ENCODE assay signal across 15 mouse cellular contexts in genomic region chr10:107860235-107860917, GRCm38 (mm10). TPM values are rescaled to one million over a fixed set of nuclear protein-coding genes. Genes with fewer than 3 reads are reported as not detected.
DNase-seq lines count a peak whose midpoint lies in the region; ATAC-seq and TF ChIP-seq lines count a peak whose summit lies in the region.
"Had no signal": no experiment of that assay in that cellular context is flagged by ENCODE, and none has a peak within 500 bp of the region (broad histone marks: within the 10 kb centered on the region; RNA-seq: fewer than 3 reads in every experiment).

No protein-coding gene starts in this region.

- ATAC-seq in hindbrain, embryonic 16.5 days: peak; percentile 72

- 57% methylated on average over 8 of the region's 8 CpGs for WGBS in hindbrain, embryonic 16.5 days

- no peaks in the 10 kb centered on the region for H3K4me1 ChIP-seq in hindbrain, embryonic 16.5 days (ENCODE audit: control insufficient read depth, insufficient read depth, low read depth, low read length)
- H3K4me1 ChIP-seq: embryonic facial prominence, embryonic 13.5 days had no signal

- H3K9me3 ChIP-seq in hindbrain, embryonic 16.5 days (ENCODE audit: control insufficient read depth, low read length): no peaks in the 10 kb centered on the region
- H3K9me3 ChIP-seq: embryonic facial prominence, embryonic 13.5 days; G1E had no signal

- no peak overlapping the region for H3K27ac ChIP-seq in hindbrain, embryonic 16.5 days (ENCODE audit: low read depth, low read length)
- H3K27ac ChIP-seq: embryonic facial prominence, embryonic 13.5 days; layer of hippocampus, adult 2 months had no signal

- H3K4me3 ChIP-seq in hindbrain, embryonic 16.5 days (ENCODE audit: low read length): no peak overlapping the region
- H3K4me3 ChIP-seq: embryonic facial prominence, embryonic 13.5 days; layer of hippocampus, adult 2 months had no signal

- no peak overlapping the region for H3K9ac ChIP-seq in hindbrain, embryonic 16.5 days (ENCODE audit: low read depth, low read length)
- H3K9ac ChIP-seq: embryonic facial prominence, embryonic 13.5 days had no signal

- no peak overlapping the region for H3K4me2 ChIP-seq in hindbrain, embryonic 16.5 days (ENCODE audit: low read length)
- H3K4me2 ChIP-seq: embryonic facial prominence, embryonic 13.5 days had no signal

- H3K27me3 ChIP-seq in hindbrain, embryonic 16.5 days (replicated peaks; ENCODE audit: control insufficient read depth, insufficient read depth, low read length): no peaks in the 10 kb centered on the region
- H3K27me3 ChIP-seq: embryonic facial prominence, embryonic 13.5 days had no signal

- TF ChIP-seq POLR2A in brain, embryonic 14.5 days (IDR thresholded peaks at IDR 0.05; ENCODE audit: borderline replicate concordance, extremely low read depth, insufficient read depth, insufficient read length, poor library complexity, severe bottlenecking): no peak

- no peak for TF ChIP-seq CTCF in brain, embryonic 14.5 days (IDR thresholded peaks at IDR 0.05; ENCODE audit: borderline replicate concordance, extremely low read depth, insufficient read depth, insufficient read length)

- no peaks in the 10 kb centered on the region for H3K36me3 ChIP-seq in hindbrain, embryonic 16.5 days (ENCODE audit: control insufficient read depth, insufficient read depth, low read length)
- H3K36me3 ChIP-seq: embryonic facial prominence, embryonic 13.5 days; G1E had no signal

- peak; percentile 7 for DNase-seq in gastrocnemius, postnatal 10 days
- DNase-seq in gastrocnemius, adult 18-20 months (ENCODE audit: low spot score): no peak
- DNase-seq in layer of hippocampus, adult 9-11 months: peak; percentile 5
- DNase-seq in layer of hippocampus, adult 8-10 months (ENCODE audit: low spot score in 2 of 2): no peak
- peak; percentile 84 for DNase-seq in brain, embryonic 14.5 days (ENCODE audit: low read depth)
- no peak for DNase-seq in ovary, postnatal 36 days (ENCODE audit: low spot score)
- no peak for DNase-seq in thymus, postnatal 0 days (ENCODE audit: low spot score)
- DNase-seq: adrenal gland, postnatal 14 days; kidney, adult 9 months; lung, postnatal 4 days; thymus, postnatal 14 days had no signal

RNA-seq across cellular contexts. Expression of gene Otogl, which starts 51.6 kb away (rescaled TPM):
- total RNA-seq in gastrocnemius, postnatal 10 days (2021): under 1 TPM in 1 of 2 experiments, not detected in 1; 0.05 TPM
- total RNA-seq in gastrocnemius, adult 18-20 months (2021): under 1 TPM; 0.02 TPM
- under 1 TPM; 0.25 to 0.41 (median 0.39) TPM for total RNA-seq in layer of hippocampus, adult 8-10 months (2022)
- 0.03 and 0.07 TPM in 2 replicates for polyA plus RNA-seq in brain, embryonic 14.5 days (2012; rRNA removed)
- polyA plus RNA-seq in hindbrain, embryonic 16.5 days (2015; fragmentation: Nextera tagmentation; extraction: Ambion mirVana): 0.04 and 0.06 TPM in 2 replicates
- polyA plus RNA-seq in thymus, postnatal 0 days (2015; fragmentation: Nextera tagmentation; extraction: Ambion mirVana): 0.04 TPM in 1 of 2 replicates, not detected in the other
- polyA plus RNA-seq: G1E had no signal

Comparison
In these comparisons a context has a peak if more than half of its experiments do, and no peak if none do; other contexts are left out.
1. DNase-seq: peak in gastrocnemius, postnatal 10 days (single experiment), layer of hippocampus, adult 9-11 months (single experiment) and brain, embryonic 14.5 days (single experiment); none in gastrocnemius, adult 18-20 months (single experiment), layer of hippocampus, adult 8-10 months (0 of 2), ovary, postnatal 36 days (single experiment) and thymus, postnatal 0 days (single experiment).